Mouse (Mus musculus) heart, postnatal 4 days (tissue): ENCODE measurements around the gene Lpar3. TPM values are rescaled to one million over a fixed set of nuclear protein-coding genes. Genes with fewer than 3 reads are reported as not detected.

ENCODE experiments used
- DNase-seq: peaks from one replicate; pipeline ENCODE4 v3.0.0; 2021
- total RNA-seq, 2 experiments: library from RNA; stranded (reverse); gene quantifications; 2 replicates each; pipeline ENCODE4 v1.2.3; 2021

Lpar3 gene
- total RNA-seq, 2 experiments from 2014 or later = 10.0 to 12.0 TPM

GRCm38 (mm10) chr3:146315414-146315813 lies 94.7 kb downstream of the Lpar3 start:
- DNase-seq = no peak

GRCm38 (mm10) chr3:146316293-146316692 lies 95.5 kb downstream of the Lpar3 start:
- no peak for DNase-seq

- DNase-seq = no peak
Observed at GRCm38 (mm10) chr3:146317366-146317765, 96.6 kb downstream of the Lpar3 start.

- DNase-seq = no peak
Observed at GRCm38 (mm10) chr3:146317911-146318310, 97.1 kb downstream of the Lpar3 start.

GRCm38 (mm10) chr3:146318520-146318938 lies 97.8 kb downstream of the Lpar3 start:
- DNase-seq = no peak

- no peak for DNase-seq
Observed at GRCm38 (mm10) chr3:146318987-146319386, 98.2 kb downstream of the Lpar3 start.

- DNase-seq = no peak
Observed at GRCm38 (mm10) chr3:146319503-146319902, 98.7 kb downstream of the Lpar3 start.

- no peak for DNase-seq
Observed at GRCm38 (mm10) chr3:146324949-146325348, 104.2 kb downstream of the Lpar3 start.

- DNase-seq = no peak
Observed at GRCm38 (mm10) chr3:146326743-146327536, 106.2 kb downstream of the Lpar3 start.

- peak; percentile 67 for DNase-seq
Observed at GRCm38 (mm10) chr3:146327537-146328255, 106.9 kb downstream of the Lpar3 start.

GRCm38 (mm10) chr3:146328749-146329148 lies 108.0 kb downstream of the Lpar3 start:
- no peak for DNase-seq

- DNase-seq = no peak
Observed at GRCm38 (mm10) chr3:146331819-146332218, 111.1 kb downstream of the Lpar3 start.

- no peak for DNase-seq
Observed at GRCm38 (mm10) chr3:146333270-146333669, 112.5 kb downstream of the Lpar3 start.

- no peak for DNase-seq
Observed at GRCm38 (mm10) chr3:146334070-146334469, 113.3 kb downstream of the Lpar3 start.

Other genes with a start within 250 kb of the Lpar3 start
- gene Syde2, start 233.1 kb upstream of the Lpar3 start, total RNA-seq = 10 to 100 TPM; 33.2 to 35.2 TPM
- gene Wdr63, start 112.8 kb upstream of the Lpar3 start, total RNA-seq = under 1 TPM; 0.14 to 0.36 TPM
- under 1 TPM; 0.09 to 0.10 TPM for gene Mcoln3, start 103.5 kb upstream of the Lpar3 start, total RNA-seq
- under 1 TPM; 0.36 to 0.74 TPM for gene Mcoln2, start 71.1 kb upstream of the Lpar3 start, total RNA-seq
- gene Ssx2ip, start 183.7 kb downstream of the Lpar3 start, total RNA-seq = 10 to 100 TPM; 18.6 to 21.0 TPM
- 1 to 10 TPM; 5.5 to 5.7 TPM for gene Ctbs, start 228.8 kb downstream of the Lpar3 start, total RNA-seq